Mouse (Mus musculus) myocyte (in vitro differentiated cells): ENCODE results near the gene Tsr1. TPM values are rescaled to one million over a fixed set of nuclear protein-coding genes. Genes with fewer than 3 reads are reported as not detected.

Experiments used
- H3K27me3 ChIP-seq: one replicate; pipeline ENCODE4 v1.6.1; 2011; ENCODE audit not compliant: control insufficient read depth, insufficient read depth, insufficient read length
- H3K36me3 ChIP-seq: one replicate; pipeline ENCODE4 v1.6.1; 2011; ENCODE audit not compliant: control insufficient read depth, insufficient read depth
- H3K4me2 ChIP-seq: one replicate; pipeline ENCODE4 v1.6.1; 2011; ENCODE audit warnings: low read depth, control low read depth
- H3K4me3 ChIP-seq: one replicate; pipeline ENCODE4 v1.5.1; 2011; ENCODE audit warnings: mild to moderate bottlenecking, control low read depth, moderate library complexity
- H3K79me2 ChIP-seq: one replicate; pipeline ENCODE4 v1.6.1; 2011; ENCODE audit not compliant: control insufficient read depth, insufficient read depth
- H3ac ChIP-seq: one replicate; pipeline ENCODE4 v1.6.1; 2011; ENCODE audit not compliant: control insufficient read depth, insufficient read length
- CEBPB ChIP-seq: IDR thresholded peaks from 2 replicates; pipeline ENCODE4 v1.6.1; 2011; ENCODE audit warnings: mild to moderate bottlenecking, moderate library complexity; ENCODE audit not compliant: poor library complexity, insufficient read depth, severe bottlenecking
- E2F4 ChIP-seq: IDR thresholded peaks from one replicate; pipeline ENCODE4 v1.6.1; 2011; ENCODE audit warnings: mild to moderate bottlenecking, control low read depth, moderate library complexity; ENCODE audit not compliant: insufficient read depth
- MAX ChIP-seq: IDR thresholded peaks from one replicate; pipeline ENCODE4 v1.6.1; 2011; ENCODE audit warnings: low read depth, mild to moderate bottlenecking, control low read depth
- MYOD1 ChIP-seq, 3 experiments: IDR thresholded peaks; one replicate each; pipeline ENCODE4 v1.6.1; 2011; ENCODE audit warnings: control low read depth in 2 of 3, low read depth in 2 of 3, mild to moderate bottlenecking in 2 of 3, moderate library complexity in 1 of 3; ENCODE audit not compliant: insufficient read length in 2 of 3, control insufficient read depth in 1 of 3
- MYOG ChIP-seq, 3 experiments: IDR thresholded peaks; one replicate each; pipeline ENCODE4 v1.6.1; 2011; ENCODE audit warnings: control low read depth in 2 of 3, low read depth in 2 of 3, mild to moderate bottlenecking in 2 of 3; ENCODE audit not compliant: insufficient read length in 2 of 3, control insufficient read depth in 1 of 3, insufficient read depth in 1 of 3
- POLR2A ChIP-seq: IDR thresholded peaks from one replicate; pipeline ENCODE4 v1.6.1; 2011; ENCODE audit warnings: low read depth, mild to moderate bottlenecking, control low read depth, moderate library complexity; ENCODE audit not compliant: insufficient read length
- POLR2AphosphoS2 ChIP-seq: IDR thresholded peaks from one replicate; pipeline ENCODE4 v1.6.1; 2011; ENCODE audit warnings: low read depth, control low read depth; ENCODE audit not compliant: insufficient read length
- REST ChIP-seq: IDR thresholded peaks from one replicate; pipeline ENCODE4 v1.6.1; 2011; ENCODE audit warnings: mild to moderate bottlenecking, control low read depth, moderate library complexity; ENCODE audit not compliant: insufficient read depth, insufficient read length
- SRF ChIP-seq: IDR thresholded peaks from one replicate; pipeline ENCODE4 v1.6.1; 2011; ENCODE audit warnings: low read depth; ENCODE audit not compliant: control insufficient read depth, insufficient read length
- TCF12 ChIP-seq: IDR thresholded peaks from one replicate; pipeline ENCODE4 v1.6.1; 2011; ENCODE audit warnings: mild to moderate bottlenecking, control low read depth; ENCODE audit not compliant: poor library complexity, insufficient read depth, severe bottlenecking
- TCF3 ChIP-seq: IDR thresholded peaks from one replicate; pipeline ENCODE4 v1.6.1; 2011; ENCODE audit warnings: low read depth, control low read depth; ENCODE audit not compliant: insufficient read length
- USF1 ChIP-seq: IDR thresholded peaks from one replicate; pipeline ENCODE4 v1.6.1; 2011; ENCODE audit warnings: low read depth, mild to moderate bottlenecking, control low read depth, moderate library complexity
- polyA plus RNA-seq: library from polyadenylated mRNA; unstranded; fragments of >200 nt; fragmentation: generic; extraction: Trizol; gene quantifications from one replicate; pipeline ENCODE4 v1.2.1, GENCODE M21; 2012; ENCODE audit warnings: missing spikeins

Gene Tsr1
- polyA plus RNA-seq, 1 experiment = 26.7 TPM

GRCm38 (mm10) chr11:74863471-74863870 lies 34.4 kb upstream of the Tsr1 start:
- Histone ChIP-seq H3K4me2 (no peak overlapping the region), H3ac (no peak overlapping the region), H3K79me2 (no peaks in the 10 kb centered on the region), H3K36me3 (no peaks in the 10 kb centered on the region), H3K27me3 (no peaks in the 10 kb centered on the region), H3K4me3 (no peak overlapping the region)
- no peak for TF ChIP-seq REST
- no peak for TF ChIP-seq MYOD1 (IDR thresholded peaks at IDR 0.05; ENCODE audit: control insufficient read depth in 1 of 3, insufficient read length in 2 of 3, low read depth in 2 of 3)
- no peak for TF ChIP-seq E2F4
- TF ChIP-seq POLR2A = no peak
- TF ChIP-seq TCF12 = no peak
- TF ChIP-seq TCF3 = no peak
- no peak for TF ChIP-seq USF1
- no peak for TF ChIP-seq CEBPB

- H3K4me3 ChIP-seq = no peak overlapping the region
- TF ChIP-seq MYOD1 (IDR thresholded peaks at IDR 0.05; ENCODE audit: control insufficient read depth in 1 of 3, insufficient read length in 2 of 3, low read depth in 2 of 3) (no peak), REST (no peak), SRF (no peak), POLR2A (no peak), E2F4 (no peak), POLR2AphosphoS2 (no peak)
- H3K36me3 ChIP-seq = no peaks in the 10 kb centered on the region
- no peak overlapping the region for H3ac ChIP-seq
- no peaks in the 10 kb centered on the region for H3K79me2 ChIP-seq
- H3K4me2 ChIP-seq = no peak overlapping the region
- no peaks in the 10 kb centered on the region for H3K27me3 ChIP-seq
Observed at GRCm38 (mm10) chr11:74864421-74864820, 33.5 kb upstream of the Tsr1 start.

GRCm38 (mm10) chr11:74865252-74865651 lies 32.6 kb upstream of the Tsr1 start:
- Histone ChIP-seq H3K4me2 (no peak overlapping the region), H3K27me3 (no peaks in the 10 kb centered on the region), H3K4me3 (no peak overlapping the region), H3K79me2 (no peaks in the 10 kb centered on the region), H3K36me3 (no peaks in the 10 kb centered on the region), H3ac (no peak overlapping the region)
- TF ChIP-seq TCF12 (no peak), POLR2A (no peak), POLR2AphosphoS2 (no peak), SRF (no peak), MAX (no peak), TCF3 (no peak), E2F4 (no peak), REST (no peak), USF1 (no peak), CEBPB (no peak), MYOG (IDR thresholded peaks at IDR 0.05; ENCODE audit: control insufficient read depth in 1 of 3, insufficient read depth in 1 of 3, insufficient read length in 2 of 3, low read depth in 2 of 3) (no peak), MYOD1 (IDR thresholded peaks at IDR 0.05; ENCODE audit: control insufficient read depth in 1 of 3, insufficient read length in 2 of 3, low read depth in 2 of 3) (no peak)

- H3K4me3 ChIP-seq = no peak overlapping the region
- no peak overlapping the region for H3ac ChIP-seq
Observed at GRCm38 (mm10) chr11:74866640-74867039, 31.2 kb upstream of the Tsr1 start.

GRCm38 (mm10) chr11:74867181-74867580 lies 30.7 kb upstream of the Tsr1 start:
- no peak overlapping the region for H3K4me3 ChIP-seq
- H3ac ChIP-seq = no peak overlapping the region
- H3K36me3 ChIP-seq = no peaks in the 10 kb centered on the region
- no peaks in the 10 kb centered on the region for H3K27me3 ChIP-seq
- no peak overlapping the region for H3K4me2 ChIP-seq
- TF ChIP-seq MYOD1 (IDR thresholded peaks at IDR 0.05; ENCODE audit: control insufficient read depth in 1 of 3, insufficient read length in 2 of 3, low read depth in 2 of 3) (peak in 2 of 3 experiments; percentile 34 to 79), MYOG (IDR thresholded peaks at IDR 0.05; ENCODE audit: control insufficient read depth in 1 of 3, insufficient read depth in 1 of 3, insufficient read length in 2 of 3, low read depth in 2 of 3) (peak in 2 of 3 experiments; percentile 15 to 63), REST (no peak)
- no peaks in the 10 kb centered on the region for H3K79me2 ChIP-seq

More at GRCm38 (mm10) chr11:74866640-74867039, 31.2 kb upstream of the Tsr1 start:
- no peaks in the 10 kb centered on the region for H3K36me3 ChIP-seq
- TF ChIP-seq SRF (no peak), MYOG (IDR thresholded peaks at IDR 0.05; ENCODE audit: control insufficient read depth in 1 of 3, insufficient read depth in 1 of 3, insufficient read length in 2 of 3, low read depth in 2 of 3) (no peak), CEBPB (no peak), MAX (no peak), USF1 (no peak), E2F4 (no peak), MYOD1 (IDR thresholded peaks at IDR 0.05; ENCODE audit: control insufficient read depth in 1 of 3, insufficient read length in 2 of 3, low read depth in 2 of 3) (no peak)
- H3K79me2 ChIP-seq = no peaks in the 10 kb centered on the region
- H3K27me3 ChIP-seq = no peaks in the 10 kb centered on the region
- no peak overlapping the region for H3K4me2 ChIP-seq
